Mouse (Mus musculus) embryonic facial prominence, embryonic 12.5 days (tissue): ENCODE data around the gene Pde4d. TPM values are rescaled to one million over a fixed set of nuclear protein-coding genes. Genes with fewer than 3 reads are reported as not detected.
"Not testable (repeated sequence)": the region's sequence is repeated elsewhere in the genome, so short reads cannot be mapped to it uniquely, and the experiment has no call there.

Experiments used
- ATAC-seq: fragments of 200-750 bp; cut with Nextera tagmentation; 2 replicates; pipeline ENCODE4 v1.8.0; 2017; ENCODE audit not compliant: insufficient number of reproducible peaks, insufficient read depth, low FRiP score, low TSS enrichment
- H3K27ac ChIP-seq: fragments of 300-500 bp; sonication (generic); 2 replicates; pipeline ENCODE4 v1.5.1; 2016; ENCODE audit warnings: mild to moderate bottlenecking
- H3K27me3 ChIP-seq: fragments of 300-500 bp; sonication (generic); 2 replicates; pipeline ENCODE4 v1.6.1; 2016; ENCODE audit warnings: mild to moderate bottlenecking, moderate library complexity
- H3K36me3 ChIP-seq: fragments of 300-500 bp; sonication (generic); 2 replicates; pipeline ENCODE4 v1.6.1; 2016; ENCODE audit warnings: mild to moderate bottlenecking
- H3K4me1 ChIP-seq: fragments of 300-500 bp; sonication (generic); 2 replicates; pipeline ENCODE4 v1.6.1; 2016
- H3K4me2 ChIP-seq: fragments of 300-500 bp; sonication (generic); replicated peaks from 2 replicates; pipeline ENCODE4 v1.6.1; 2016; ENCODE audit warnings: mild to moderate bottlenecking, moderate library complexity
- H3K4me3 ChIP-seq: fragments of 300-500 bp; sonication (generic); 2 replicates; pipeline ENCODE4 v1.5.1; 2016; ENCODE audit warnings: mild to moderate bottlenecking
- H3K9ac ChIP-seq: fragments of 300-500 bp; sonication (generic); 2 replicates; pipeline ENCODE4 v1.6.1; 2016; ENCODE audit warnings: mild to moderate bottlenecking, moderate library complexity
- H3K9me3 ChIP-seq: fragments of 300-500 bp; sonication (generic); 2 replicates; pipeline ENCODE4 v1.6.1; 2016; ENCODE audit warnings: mild to moderate bottlenecking, moderate library complexity
- WGBS: fragments of 180-500 bp; shearing (Covaris S2); methylation state at CpG from one replicate; pipeline ENCODE4 v1.1.7; 2016; 5-methylcytosine and 5-hydroxymethylcytosine counted together
- polyA plus RNA-seq: library from polyadenylated mRNA; unstranded; fragments of >200 nt; fragmentation: Nextera tagmentation; extraction: Ambion mirVana; gene quantifications from 2 replicates; pipeline ENCODE4 v1.2.1, GENCODE M21; 2016

The Pde4d gene
- polyA plus RNA-seq, 1 experiment from 2014 or later, result 20.4 TPM

DNA sequence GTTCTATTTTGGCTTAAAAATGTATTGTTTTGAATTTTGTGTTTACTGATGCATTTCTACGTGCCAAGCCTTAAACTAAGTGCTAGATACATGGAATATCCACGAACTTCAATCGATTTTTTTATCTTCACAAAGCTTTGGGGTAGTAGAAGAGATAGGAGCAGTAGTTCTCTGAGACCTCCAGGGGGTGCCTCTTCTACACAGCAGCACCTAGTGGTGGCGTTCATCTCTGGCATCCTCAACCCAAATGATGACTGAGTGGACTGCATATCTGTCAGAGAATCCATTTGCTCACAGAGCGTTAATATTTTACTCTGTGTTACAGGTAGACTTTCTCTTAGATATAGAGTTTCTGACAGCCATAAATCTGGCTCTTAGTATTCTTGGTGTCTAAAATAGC lies 272.5 kb downstream of the Pde4d start:
- Histone ChIP-seq H3K4me3 (no peak overlapping the region), H3K27ac (no peak overlapping the region), H3K9me3 (no peaks in the 10 kb centered on the region), H3K4me2 (no peak overlapping the region), H3K36me3 (no peaks in the 10 kb centered on the region), H3K27me3 (no peaks in the 10 kb centered on the region), H3K9ac (no peak overlapping the region), H3K4me1 (no peaks in the 10 kb centered on the region)
- WGBS, result 70% methylated on average over 5 of the region's 5 CpGs
- no peak for ATAC-seq

DNA sequence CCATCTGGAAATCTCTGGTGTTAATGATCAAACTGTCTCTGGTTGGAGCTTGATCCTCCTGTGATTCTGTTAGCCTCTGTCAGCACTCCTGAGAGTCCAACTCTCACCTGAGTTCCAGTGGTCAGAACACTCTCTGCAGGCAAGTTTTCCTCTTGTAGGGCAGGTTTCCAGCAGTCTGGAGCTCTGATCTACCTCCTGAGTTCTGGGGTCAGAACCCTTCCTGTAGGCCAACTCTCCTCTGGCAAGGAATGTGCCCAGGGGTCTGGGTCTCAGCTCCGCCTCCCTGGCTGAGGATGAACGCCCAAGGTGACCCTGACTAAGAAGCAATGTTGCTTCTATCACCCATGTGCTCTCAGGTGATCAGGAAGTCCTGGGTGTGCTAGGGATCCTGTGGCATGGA lies 284.6 kb downstream of the Pde4d start:
- not testable (repeated sequence) for H3K9ac ChIP-seq, H3K27me3 ChIP-seq, H3K9me3 ChIP-seq, ATAC-seq, H3K4me1 ChIP-seq, H3K27ac ChIP-seq, H3K36me3 ChIP-seq, H3K4me3 ChIP-seq, H3K4me2 ChIP-seq
- WGBS, result 82% methylated on average over 2 of the region's 2 CpGs

DNA sequence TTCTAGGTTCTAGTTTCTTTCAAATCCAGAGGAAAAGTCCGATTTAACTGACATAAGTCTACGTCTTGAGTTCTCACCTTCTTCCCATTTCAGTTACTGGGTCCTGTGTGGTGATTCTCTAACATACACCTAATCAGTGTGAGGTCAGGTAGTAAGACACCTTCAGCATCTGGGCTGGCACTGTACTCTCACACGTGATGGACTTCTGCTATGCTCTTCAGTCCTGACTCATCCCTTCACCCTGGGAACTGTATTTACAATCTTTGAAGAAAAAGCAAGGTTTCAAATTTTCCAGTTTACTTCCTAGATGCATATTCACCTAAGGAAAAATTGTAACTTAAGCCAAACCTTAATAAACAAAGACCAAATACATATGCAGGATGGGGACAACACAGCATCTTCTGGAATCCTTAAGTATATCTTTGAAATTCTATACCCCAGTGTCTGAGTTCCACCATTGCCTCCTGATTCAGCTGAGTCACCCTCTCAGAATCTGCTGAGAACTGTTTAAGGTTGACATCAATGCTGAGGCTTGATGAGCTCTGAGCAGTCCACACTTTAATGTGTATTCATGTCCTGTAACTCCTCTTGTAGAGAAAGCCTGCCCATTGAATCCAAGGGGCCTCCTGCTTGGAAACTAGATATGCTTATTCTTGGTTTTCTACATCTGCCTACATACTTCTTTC lies 301.6 kb downstream of the Pde4d start:
- WGBS, result 82% methylated on average over 3 of the region's 3 CpGs
- H3K4me1 ChIP-seq, result no peaks in the 10 kb centered on the region
- H3K9ac ChIP-seq, result no peak overlapping the region
- H3K9me3 ChIP-seq, result no peaks in the 10 kb centered on the region
- no peak overlapping the region for H3K27ac ChIP-seq
- no peaks in the 10 kb centered on the region for H3K36me3 ChIP-seq
- H3K4me3 ChIP-seq, result no peak overlapping the region
- ATAC-seq, result no peak
- no peaks in the 10 kb centered on the region for H3K27me3 ChIP-seq
- no peak overlapping the region for H3K4me2 ChIP-seq

DNA sequence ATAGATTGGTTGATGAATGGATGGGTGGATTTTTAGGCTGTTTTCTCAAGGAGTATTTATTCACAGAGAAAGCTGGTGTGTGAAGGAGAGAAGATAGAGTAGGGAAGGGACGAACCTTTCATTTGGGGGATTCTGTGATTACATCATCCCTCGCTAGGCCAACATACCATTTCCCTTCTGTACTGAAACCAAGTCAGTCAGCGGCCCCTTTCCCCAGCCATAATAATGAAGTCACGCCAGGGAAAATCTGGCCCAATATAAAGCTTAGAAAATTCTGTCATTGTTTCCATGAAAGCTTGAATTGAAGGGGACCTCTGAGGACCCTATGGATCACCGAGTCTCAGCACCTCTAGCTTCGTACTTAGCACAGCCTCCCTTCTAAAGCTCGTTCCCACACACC lies 307.7 kb downstream of the Pde4d start:
- no peak overlapping the region for H3K27ac ChIP-seq
- H3K36me3 ChIP-seq, result no peaks in the 10 kb centered on the region
- 84% methylated on average over 7 of the region's 7 CpGs for WGBS
- no peak overlapping the region for H3K9ac ChIP-seq
- H3K4me1 ChIP-seq, result no peaks in the 10 kb centered on the region
- no peaks in the 10 kb centered on the region for H3K27me3 ChIP-seq
- no peaks in the 10 kb centered on the region for H3K9me3 ChIP-seq
- no peak for ATAC-seq
- H3K4me3 ChIP-seq, result no peak overlapping the region
- no peak overlapping the region for H3K4me2 ChIP-seq

DNA sequence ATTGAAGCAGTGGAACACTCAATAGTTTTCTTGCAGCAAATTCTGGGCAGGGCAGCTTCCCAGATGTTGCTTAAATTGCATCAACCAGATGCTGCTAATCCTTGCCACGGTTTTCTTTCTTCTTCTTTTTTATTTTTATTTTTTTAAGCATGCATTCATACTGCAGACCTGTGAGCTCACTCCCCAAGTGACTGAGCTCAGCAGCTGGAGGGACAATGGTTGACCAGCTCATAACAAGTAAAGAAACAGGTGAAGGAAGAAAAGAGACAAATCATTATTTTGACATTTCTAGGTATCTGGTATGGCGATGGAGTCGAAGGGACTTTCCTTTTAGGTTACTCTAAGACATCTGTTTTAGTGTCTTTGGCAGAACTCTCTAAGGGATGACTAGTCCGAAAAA lies 308.6 kb downstream of the Pde4d start:
- Histone ChIP-seq H3K27me3 (no peaks in the 10 kb centered on the region), H3K4me2 (no peak overlapping the region), H3K9me3 (no peaks in the 10 kb centered on the region), H3K9ac (no peak overlapping the region), H3K27ac (no peak overlapping the region), H3K36me3 (no peaks in the 10 kb centered on the region), H3K4me1 (no peaks in the 10 kb centered on the region), H3K4me3 (no peak overlapping the region)
- WGBS, result 75% methylated on average over 4 of the region's 4 CpGs
- ATAC-seq, result no peak

DNA sequence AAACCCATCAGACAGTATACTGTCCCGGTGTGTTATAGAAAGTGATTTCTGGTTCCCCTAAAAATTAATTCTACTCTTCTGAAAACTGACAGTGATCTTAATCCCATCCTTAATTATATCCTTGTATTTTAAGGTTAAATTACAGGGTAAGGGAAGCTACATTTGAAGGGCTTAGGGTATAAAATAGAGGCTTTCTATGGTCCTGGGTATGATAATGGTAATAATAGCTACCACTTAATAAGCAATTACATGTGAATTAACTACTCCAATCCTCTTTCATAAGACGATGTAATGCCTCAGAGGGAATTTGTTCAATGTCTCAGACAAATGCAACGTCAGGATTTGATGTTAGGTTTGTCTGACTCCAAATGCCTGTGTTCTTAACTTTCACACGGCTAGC lies 309.4 kb downstream of the Pde4d start:
- no peak for ATAC-seq
- no peaks in the 10 kb centered on the region for H3K27me3 ChIP-seq
- no peak overlapping the region for H3K4me2 ChIP-seq
- H3K27ac ChIP-seq, result no peak overlapping the region
- no peak overlapping the region for H3K9ac ChIP-seq
- H3K9me3 ChIP-seq, result no peaks in the 10 kb centered on the region
- H3K4me1 ChIP-seq, result no peaks in the 10 kb centered on the region
- 73% methylated on average over 4 of the region's 4 CpGs for WGBS
- no peaks in the 10 kb centered on the region for H3K36me3 ChIP-seq
- no peak overlapping the region for H3K4me3 ChIP-seq

DNA sequence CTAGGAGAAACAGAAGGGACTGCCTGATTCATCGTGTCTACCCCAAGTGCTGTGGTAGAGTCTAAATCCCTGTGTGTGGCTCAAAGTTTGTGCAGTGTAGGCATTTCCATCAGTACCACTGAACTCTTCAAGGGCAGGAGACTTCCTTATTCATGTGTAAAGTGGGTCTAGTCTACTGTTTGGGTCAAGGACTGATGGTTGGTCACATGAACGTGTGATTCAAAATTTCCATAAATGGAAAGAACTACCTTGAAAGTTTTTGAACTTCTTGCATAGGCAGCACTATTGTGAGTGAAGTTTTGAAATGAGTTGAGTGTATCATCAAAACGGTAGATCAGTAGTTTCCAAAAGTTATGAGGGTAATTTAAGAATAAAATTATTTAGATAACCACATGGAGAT lies 313.5 kb downstream of the Pde4d start:
- Histone ChIP-seq H3K4me1 (no peaks in the 10 kb centered on the region), H3K9ac (no peak overlapping the region), H3K4me2 (no peak overlapping the region), H3K9me3 (no peaks in the 10 kb centered on the region), H3K4me3 (no peak overlapping the region), H3K27ac (no peak overlapping the region), H3K27me3 (no peaks in the 10 kb centered on the region), H3K36me3 (no peaks in the 10 kb centered on the region)
- 84% methylated on average over 3 of the region's 3 CpGs for WGBS
- no peak for ATAC-seq

DNA sequence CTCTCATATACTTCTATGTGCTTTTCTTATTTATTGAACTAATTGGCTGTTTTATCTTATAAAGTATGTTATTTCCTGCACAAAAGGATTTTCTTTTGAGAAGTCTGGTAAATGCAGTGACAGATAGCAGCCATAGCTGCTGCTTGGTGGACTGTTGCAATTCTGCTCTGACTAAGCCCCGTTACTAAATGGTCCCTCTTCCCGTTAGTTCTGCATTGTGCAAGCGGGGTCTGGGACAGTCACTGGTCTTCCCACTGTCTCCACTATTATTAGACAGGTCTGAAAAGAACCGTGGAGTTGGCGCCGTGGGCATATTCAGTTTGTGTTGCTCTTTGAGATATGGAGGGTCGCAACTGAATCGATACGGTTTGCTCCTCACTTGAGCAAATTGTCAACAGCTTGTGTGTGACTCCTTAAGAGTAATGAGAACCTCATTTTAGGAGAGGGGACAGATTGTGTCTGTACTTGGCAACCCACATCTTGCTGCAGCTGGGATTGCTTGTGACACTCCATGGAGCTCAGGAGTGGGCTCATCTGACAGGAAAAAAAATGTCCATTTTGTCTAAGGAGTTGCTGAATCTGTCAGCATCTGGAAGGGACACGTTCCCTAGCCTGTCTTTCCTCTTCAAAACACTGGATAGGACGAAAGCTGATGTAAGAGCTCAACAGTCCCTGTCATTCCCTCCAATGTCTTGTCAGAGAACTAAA lies 316.4 kb downstream of the Pde4d start:
- Histone ChIP-seq H3K4me1 (no peaks in the 10 kb centered on the region), H3K9me3 (no peaks in the 10 kb centered on the region), H3K27me3 (no peaks in the 10 kb centered on the region), H3K4me2 (no peak overlapping the region), H3K9ac (no peak overlapping the region), H3K4me3 (no peak overlapping the region), H3K27ac (no peak overlapping the region), H3K36me3 (no peaks in the 10 kb centered on the region)
- WGBS, result 69% methylated on average over 11 of the region's 11 CpGs
- no peak for ATAC-seq

DNA sequence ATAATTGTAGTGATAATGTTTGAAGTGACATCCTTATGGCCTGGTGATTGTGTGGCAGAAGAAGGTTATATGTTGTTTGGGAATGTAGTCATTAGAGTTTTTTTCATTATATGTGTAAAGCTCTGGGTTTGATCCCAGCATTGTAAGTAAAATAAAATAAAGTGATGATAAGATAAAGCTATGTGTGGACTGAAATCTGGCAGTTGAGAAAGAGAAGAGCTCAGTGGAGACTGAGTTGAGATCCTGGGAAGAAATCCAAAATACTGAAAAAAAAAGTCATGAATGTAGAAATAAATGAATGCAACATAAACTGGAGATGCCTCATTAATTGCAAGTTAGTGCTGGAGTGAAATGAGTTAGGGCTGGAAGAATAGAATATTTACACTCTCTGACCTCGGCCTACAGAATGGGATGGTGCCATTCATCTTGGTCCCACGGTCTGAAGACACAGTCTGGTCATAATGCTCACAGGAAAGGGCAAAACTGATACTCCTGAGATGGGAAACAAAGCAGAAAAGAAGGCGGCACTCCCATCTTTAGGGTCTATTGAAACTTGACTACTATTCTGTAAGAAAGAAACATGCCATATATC lies 319.8 kb downstream of the Pde4d start:
- Histone ChIP-seq H3K9ac (no peak overlapping the region), H3K27ac (no peak overlapping the region), H3K36me3 (no peaks in the 10 kb centered on the region), H3K4me1 (no peaks in the 10 kb centered on the region), H3K4me3 (no peak overlapping the region), H3K9me3 (no peaks in the 10 kb centered on the region), H3K27me3 (no peaks in the 10 kb centered on the region), H3K4me2 (no peak overlapping the region)
- WGBS, result 63% methylated on average over 3 of the region's 3 CpGs
- no peak for ATAC-seq

DNA sequence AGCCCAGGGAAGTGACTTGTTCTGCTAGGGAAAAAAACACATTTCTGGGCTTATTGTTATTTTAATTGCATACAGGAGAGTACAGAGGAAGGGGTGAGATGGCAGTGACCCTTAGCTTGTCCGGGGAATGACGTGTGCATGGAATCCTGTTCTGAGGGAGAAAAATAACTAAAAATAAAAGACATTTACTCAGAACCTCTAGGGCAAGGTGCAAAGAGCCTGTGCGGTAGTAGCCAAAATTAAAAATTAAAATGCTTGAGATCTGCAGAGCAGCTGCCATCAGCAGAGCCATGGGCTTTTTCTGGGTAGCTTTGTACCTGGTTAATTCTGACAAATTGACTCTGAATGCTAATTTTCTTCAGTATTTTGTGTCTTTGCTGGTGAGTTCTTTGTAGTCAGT lies 322.6 kb downstream of the Pde4d start:
- Histone ChIP-seq H3K36me3 (no peaks in the 10 kb centered on the region), H3K27me3 (no peaks in the 10 kb centered on the region), H3K4me3 (no peak overlapping the region), H3K9me3 (no peaks in the 10 kb centered on the region), H3K27ac (no peak overlapping the region), H3K4me1 (no peaks in the 10 kb centered on the region), H3K4me2 (no peak overlapping the region), H3K9ac (no peak overlapping the region)
- WGBS, result 49% methylated on average over 3 of the region's 3 CpGs
- ATAC-seq, result no peak

DNA sequence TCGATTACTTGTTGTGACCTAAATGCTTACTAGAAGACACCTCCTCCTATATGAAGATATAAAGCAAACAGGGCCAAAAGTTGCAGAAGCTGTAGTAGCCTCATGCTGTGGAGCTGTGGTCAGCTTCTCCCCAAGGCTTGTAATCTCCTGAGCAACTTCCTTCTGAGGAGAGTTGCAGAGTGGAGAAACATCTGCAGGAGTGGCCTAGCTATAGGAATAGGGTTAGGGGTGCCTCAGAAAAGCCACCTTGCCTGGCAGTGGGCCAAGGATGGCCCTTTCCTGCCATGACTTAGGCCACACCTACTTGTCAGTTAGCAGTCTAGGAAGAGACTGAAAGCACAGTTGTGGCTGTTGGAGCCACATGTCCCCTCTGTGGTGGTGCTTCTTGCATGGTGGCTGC lies 325.2 kb downstream of the Pde4d start:
- Histone ChIP-seq H3K4me2 (no peak overlapping the region), H3K4me1 (no peaks in the 10 kb centered on the region), H3K27ac (no peak overlapping the region), H3K9me3 (no peaks in the 10 kb centered on the region), H3K4me3 (no peak overlapping the region), H3K36me3 (no peaks in the 10 kb centered on the region), H3K9ac (no peak overlapping the region), H3K27me3 (no peaks in the 10 kb centered on the region)
- ATAC-seq, result no peak
- WGBS, result 78% methylated on average over 1 of the region's 1 CpGs

DNA sequence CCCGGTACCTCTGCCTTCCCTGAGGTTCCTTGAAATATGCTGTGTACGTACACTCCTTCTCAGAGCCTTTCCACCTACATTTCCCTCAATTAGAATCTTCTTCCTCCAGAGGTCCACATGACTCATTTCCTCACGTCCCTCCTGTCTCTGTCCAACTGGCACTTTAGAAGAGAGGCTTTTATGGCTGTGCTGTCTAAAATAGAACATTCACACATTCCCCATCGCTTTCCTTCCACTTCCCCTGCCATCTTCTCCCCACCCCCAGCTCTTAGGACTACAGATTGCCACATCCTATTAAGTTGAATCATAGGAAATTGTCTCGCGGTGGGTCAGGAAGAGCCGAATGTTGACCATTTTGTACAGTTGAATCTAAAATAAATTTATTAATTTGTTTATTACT lies 326.1 kb downstream of the Pde4d start:
- Histone ChIP-seq H3K4me1 (no peaks in the 10 kb centered on the region), H3K27me3 (no peaks in the 10 kb centered on the region), H3K36me3 (no peaks in the 10 kb centered on the region), H3K9me3 (no peaks in the 10 kb centered on the region), H3K4me2 (no peak overlapping the region), H3K27ac (no peak overlapping the region), H3K9ac (no peak overlapping the region), H3K4me3 (no peak overlapping the region)
- ATAC-seq, result no peak
- WGBS, result 79% methylated on average over 7 of the region's 7 CpGs
